Mouse (Mus musculus) heart, postnatal 36 days (tissue): ENCODE data around the gene Med6. TPM values are rescaled to one million over a fixed set of nuclear protein-coding genes. Genes with fewer than 3 reads are reported as not detected.

Source experiments
- DNase-seq, 2 experiments: peaks; one replicate each; pipeline ENCODE4 v3.0.0; 2021 to 2022
- intact Hi-C: fragments of 180-260 bp; cut with DNase I; formaldehyde crosslinking; loops from one replicate; pipeline ENCODE4 v1.15.1; 2025
- total RNA-seq, 2 experiments: library from RNA; stranded (reverse); gene quantifications; 2 replicates each; pipeline ENCODE4 v1.2.3; 2021

The Med6 gene
- total RNA-seq = 10 to 100 TPM; 13.5 to 16.4 TPM

GRCm38 (mm10) chr12:81594902-81595671 is at the start of gene Med6:
TSS of gene Med6 (minus strand) at chr12:81595008.
- intact Hi-C loops = loop anchor here (2.0 kb wide), 1 partner anchor 110 kb away; the partner anchor contains the start of gene Cox16
- DNase-seq = peak; percentile 91

- intact Hi-C loops = no loop called here
- DNase-seq = no peak
Observed at GRCm38 (mm10) chr12:81642361-81643082, 47.7 kb upstream of the Med6 start.

- intact Hi-C loops = no loop called here
- no peak for DNase-seq
Observed at GRCm38 (mm10) chr12:81640656-81641055, 45.8 kb upstream of the Med6 start.

GRCm38 (mm10) chr12:81633246-81633645 is 38.4 kb upstream of the Med6 start:
- intact Hi-C loops = no loop called here

GRCm38 (mm10) chr12:81631661-81632401 is 37.0 kb upstream of the Med6 start:
- peak in 1 of 2 experiments; percentile 7 for DNase-seq
- intact Hi-C loops = no loop called here

More at GRCm38 (mm10) chr12:81633246-81633645, 38.4 kb upstream of the Med6 start:
- no peak for DNase-seq

GRCm38 (mm10) chr12:81630915-81631660 is 36.3 kb upstream of the Med6 start, which contains the start of gene Ttc9:
TSS of gene Ttc9 (plus strand) at chr12:81631249.
- intact Hi-C loops = no loop called here
- peak; percentile 20 to 35 for DNase-seq

GRCm38 (mm10) chr12:81630520-81630914 is 35.7 kb upstream of the Med6 start:
- no peak for DNase-seq
- intact Hi-C loops = no loop called here

- no peak for DNase-seq
- intact Hi-C loops = loop anchor here (10.0 kb wide), 1 partner anchor 287 kb away; no protein-coding TSS in a partner anchor
Observed at GRCm38 (mm10) chr12:81628091-81628490, 33.3 kb upstream of the Med6 start.

- intact Hi-C loops = loop anchor here (10.0 kb wide), 1 partner anchor 287 kb away; no protein-coding TSS in a partner anchor
- DNase-seq = no peak
Observed at GRCm38 (mm10) chr12:81627426-81627825, 32.6 kb upstream of the Med6 start.

- DNase-seq = no peak
- intact Hi-C loops = loop anchor here (10.0 kb wide), 1 partner anchor 288 kb away; no protein-coding TSS in a partner anchor
Observed at GRCm38 (mm10) chr12:81626226-81626861, 31.5 kb upstream of the Med6 start.

GRCm38 (mm10) chr12:81623377-81623776 is 28.6 kb upstream of the Med6 start:
- DNase-seq = no peak
- intact Hi-C loops = loop anchor here (10.0 kb wide), 1 partner anchor 291 kb away; no protein-coding TSS in a partner anchor

GRCm38 (mm10) chr12:81619302-81619701 is 24.5 kb upstream of the Med6 start:
- intact Hi-C loops = loop anchor here (1.0 kb wide), 2 partner anchors 84 to 169 kb away; no protein-coding TSS in a partner anchor
- DNase-seq = peak; percentile 67 to 79

- no peak for DNase-seq
- intact Hi-C loops = no loop called here
Observed at GRCm38 (mm10) chr12:81616980-81617379, 22.2 kb upstream of the Med6 start.

- DNase-seq = no peak
- intact Hi-C loops = no loop called here
Observed at GRCm38 (mm10) chr12:81615807-81616206, 21.0 kb upstream of the Med6 start.

- no peak for DNase-seq
- intact Hi-C loops = no loop called here
Observed at GRCm38 (mm10) chr12:81609445-81609844, 14.6 kb upstream of the Med6 start.

- DNase-seq = no peak
- intact Hi-C loops = no loop called here
Observed at GRCm38 (mm10) chr12:81604995-81605784, 10.4 kb upstream of the Med6 start.

GRCm38 (mm10) chr12:81596547-81597262 is 1.9 kb upstream of the Med6 start:
- DNase-seq = no peak
- intact Hi-C loops = no loop called here

- no peak for DNase-seq
- intact Hi-C loops = no loop called here
Observed at GRCm38 (mm10) chr12:81568374-81568773, 26.4 kb downstream of the Med6 start, which contains the start of gene Adam21. TSS of gene Adam21 (minus strand) at chr12:81568474.
